Mouse (Mus musculus) forelimb bud, embryonic 11.5 days (tissue): Measurements from ENCODE around the gene Zfp541.

Source experiments
- DNase-seq: peaks from one replicate; pipeline ENCODE4 v3.0.0-alpha.2; 2012; ENCODE audit warnings: low read depth, low spot score

Gene Zfp541

GRCm38 (mm10) chr7:16061219-16062098, at the start of gene Zfp541:
TSS of gene Zfp541 (plus strand) at chr7:16061814.
- DNase-seq = no peak

GRCm38 (mm10) chr7:16012576-16013263, 48.9 kb upstream of the Zfp541 start:
- DNase-seq = peak; percentile 4

GRCm38 (mm10) chr7:16013722-16014275, 47.8 kb upstream of the Zfp541 start:
- peak; percentile 18 for DNase-seq

GRCm38 (mm10) chr7:16014521-16015175, 47.0 kb upstream of the Zfp541 start:
- no peak for DNase-seq

GRCm38 (mm10) chr7:16015384-16015783, 46.2 kb upstream of the Zfp541 start:
- DNase-seq = no peak

GRCm38 (mm10) chr7:16018016-16018810, 43.4 kb upstream of the Zfp541 start:
- no peak for DNase-seq

- DNase-seq = no peak
Observed at GRCm38 (mm10) chr7:16019256-16020094, 42.1 kb upstream of the Zfp541 start.

- DNase-seq = no peak
Observed at GRCm38 (mm10) chr7:16024603-16025222, 36.9 kb upstream of the Zfp541 start.

- DNase-seq = no peak
Observed at GRCm38 (mm10) chr7:16028102-16028927, 33.3 kb upstream of the Zfp541 start.

GRCm38 (mm10) chr7:16031072-16031471, 30.5 kb upstream of the Zfp541 start:
- no peak for DNase-seq

GRCm38 (mm10) chr7:16033059-16033458, 28.6 kb upstream of the Zfp541 start:
- no peak for DNase-seq

- no peak for DNase-seq
Observed at GRCm38 (mm10) chr7:16033580-16034461, 27.8 kb upstream of the Zfp541 start.

- DNase-seq = no peak
Observed at GRCm38 (mm10) chr7:16036972-16037371, 24.6 kb upstream of the Zfp541 start.

- no peak for DNase-seq
Observed at GRCm38 (mm10) chr7:16039363-16039762, 22.3 kb upstream of the Zfp541 start.

GRCm38 (mm10) chr7:16041208-16041607, 20.4 kb upstream of the Zfp541 start:
- no peak for DNase-seq

- no peak for DNase-seq
Observed at GRCm38 (mm10) chr7:16042850-16043775, 18.5 kb upstream of the Zfp541 start.
